In genomic region chr4:109098861-109099260, GRCm38 (mm10) we compare ENCODE assay signal across 21 mouse cellular contexts.
"Had no signal": no experiment of that assay in that cellular context is flagged by ENCODE, and none has a peak within 500 bp of the region (broad histone marks: within the 10 kb centered on the region; RNA-seq: fewer than 3 reads in every experiment).

No protein-coding gene starts in this region.

- ATAC-seq: intestine, embryonic 16.5 days; lung, postnatal 0 days; midbrain, embryonic 15.5 days had no signal

- H3K4me2 ChIP-seq: limb, embryonic 13.5 days; lung, embryonic 14.5 days; midbrain, embryonic 12.5 days; midbrain, embryonic 15.5 days; neural tube, embryonic 12.5 days; neural tube, embryonic 15.5 days had no signal

- H3K4me1 ChIP-seq: limb, embryonic 10.5 days; limb, embryonic 13.5 days; midbrain, embryonic 12.5 days; midbrain, embryonic 15.5 days; neural tube, embryonic 12.5 days; neural tube, embryonic 15.5 days had no signal

- H3K27ac ChIP-seq: kidney, postnatal 0 days; layer of hippocampus, adult 2 months; limb, embryonic 10.5 days; limb, embryonic 13.5 days; macrophage; midbrain, embryonic 12.5 days; midbrain, embryonic 15.5 days; neural tube, embryonic 12.5 days; neural tube, embryonic 15.5 days; stomach, postnatal 0 days had no signal

- H3K9ac ChIP-seq: limb, embryonic 13.5 days; lung, embryonic 14.5 days; midbrain, embryonic 12.5 days; midbrain, embryonic 15.5 days; neural tube, embryonic 12.5 days; neural tube, embryonic 15.5 days had no signal

- H3K4me3 ChIP-seq: layer of hippocampus, adult 2 months; limb, embryonic 10.5 days; limb, embryonic 13.5 days; midbrain, embryonic 12.5 days; midbrain, embryonic 15.5 days; neural tube, embryonic 12.5 days; neural tube, embryonic 15.5 days had no signal

- H3K27me3 ChIP-seq: limb, embryonic 13.5 days; midbrain, embryonic 12.5 days; midbrain, embryonic 15.5 days; neural tube, embryonic 12.5 days; neural tube, embryonic 15.5 days had no signal

- DNase-seq: kidney, adult 18-20 months; kidney, postnatal 25 days; layer of hippocampus, adult 9-11 months; lung, embryonic 14.5 days; right cerebral cortex, adult 18-20 months; right cerebral cortex, postnatal 14 days; right cerebral cortex, postnatal 4 days; thymus, adult 2 months; thymus, postnatal 25 days had no signal

- H3K36me3 ChIP-seq: midbrain, embryonic 15.5 days had no signal

- H3K9me3 ChIP-seq: limb, embryonic 10.5 days; limb, embryonic 13.5 days; midbrain, embryonic 12.5 days; midbrain, embryonic 15.5 days; neural tube, embryonic 12.5 days; neural tube, embryonic 15.5 days had no signal
